Mouse (Mus musculus): ENCODE measurements around the gene Traf5.

DNA sequence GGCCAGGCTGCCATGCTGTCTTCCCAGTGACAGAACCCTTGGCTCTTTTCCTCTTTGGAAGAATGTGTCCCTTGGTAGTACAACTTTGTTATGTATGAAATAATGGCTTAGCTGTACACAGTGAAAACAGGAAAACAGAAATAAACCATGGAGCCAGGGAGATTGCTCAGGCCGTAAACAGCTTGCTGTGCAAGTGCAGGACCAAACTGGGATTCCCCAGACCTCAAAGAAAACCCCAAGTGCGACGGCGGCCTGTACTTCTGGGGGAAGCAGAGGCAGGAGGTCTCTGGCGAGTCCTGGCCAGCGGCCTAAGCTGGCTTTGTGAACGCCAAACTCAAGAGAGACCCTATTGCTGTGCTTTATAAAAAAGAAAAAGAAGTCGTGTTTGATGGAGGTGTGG, 143.8 kb downstream of the Traf5 start:
- TF ChIP-seq CTCF (IDR thresholded peaks at IDR 0.05; ENCODE audit: borderline replicate concordance, insufficient read depth, low read length) (no peak), POLR2A (IDR thresholded peaks at IDR 0.05; ENCODE audit: low read depth, low read length) (no peak)

Measured in embryonic fibroblast, embryonic 13.5 days (primary cell).